Mouse (Mus musculus): ENCODE measurements around the gene Acly.

The Acly gene

GRCm38 (mm10) chr11:100512384-100512783 lies 15.4 kb downstream of the Acly start:
- DNase-seq (ENCODE audit: low read depth in 1 of 2, low spot score in 2 of 2): no peak

- no peak for DNase-seq (ENCODE audit: low read depth in 1 of 2, low spot score in 2 of 2)
Observed at GRCm38 (mm10) chr11:100510556-100510955, 17.2 kb downstream of the Acly start.

GRCm38 (mm10) chr11:100505997-100506396 lies 21.8 kb downstream of the Acly start:
- DNase-seq (ENCODE audit: low read depth in 1 of 2, low spot score in 2 of 2): no peak

- DNase-seq (ENCODE audit: low read depth in 1 of 2, low spot score in 2 of 2): no peak
Observed at GRCm38 (mm10) chr11:100504990-100505660, 22.7 kb downstream of the Acly start.

- DNase-seq (ENCODE audit: low read depth in 1 of 2, low spot score in 2 of 2): no peak
Observed at GRCm38 (mm10) chr11:100501321-100501720, 26.5 kb downstream of the Acly start.

GRCm38 (mm10) chr11:100500651-100501050 lies 27.1 kb downstream of the Acly start:
- DNase-seq (ENCODE audit: low read depth in 1 of 2, low spot score in 2 of 2): no peak

GRCm38 (mm10) chr11:100500241-100500640 lies 27.6 kb downstream of the Acly start:
- DNase-seq (ENCODE audit: low read depth in 1 of 2, low spot score in 2 of 2): no peak

GRCm38 (mm10) chr11:100493771-100494170 lies 34.0 kb downstream of the Acly start:
- DNase-seq (ENCODE audit: low read depth in 1 of 2, low spot score in 2 of 2): no peak

- no peak for DNase-seq (ENCODE audit: low read depth in 1 of 2, low spot score in 2 of 2)
Observed at GRCm38 (mm10) chr11:100490951-100491350, 36.8 kb downstream of the Acly start.

GRCm38 (mm10) chr11:100485801-100486538 lies 41.8 kb downstream of the Acly start:
- DNase-seq (ENCODE audit: low read depth in 1 of 2, low spot score in 2 of 2): no peak

GRCm38 (mm10) chr11:100484461-100484860 lies 43.3 kb downstream of the Acly start:
- DNase-seq (ENCODE audit: low read depth in 1 of 2, low spot score in 2 of 2): no peak

GRCm38 (mm10) chr11:100479152-100479551 lies 48.6 kb downstream of the Acly start:
- DNase-seq (ENCODE audit: low read depth in 1 of 2, low spot score in 2 of 2): no peak

- no peak for DNase-seq (ENCODE audit: low read depth in 1 of 2, low spot score in 2 of 2)
Observed at GRCm38 (mm10) chr11:100476281-100476680, 51.5 kb downstream of the Acly start.

- no peak for DNase-seq (ENCODE audit: low read depth in 1 of 2, low spot score in 2 of 2)
Observed at GRCm38 (mm10) chr11:100472935-100473295, 54.9 kb downstream of the Acly start.

GRCm38 (mm10) chr11:100472197-100472934 lies 55.4 kb downstream of the Acly start, which contains the start of gene Klhl11:
Gene Klhl11, minus strand, starts transcription at chr11:100472741.
- peak; percentile 77 to 86 for DNase-seq (ENCODE audit: low read depth in 1 of 2, low spot score in 2 of 2)

- no peak for DNase-seq (ENCODE audit: low read depth in 1 of 2, low spot score in 2 of 2)
Observed at GRCm38 (mm10) chr11:100471352-100472196, 56.2 kb downstream of the Acly start.

- DNase-seq (ENCODE audit: low read depth in 1 of 2, low spot score in 2 of 2): no peak
Observed at GRCm38 (mm10) chr11:100465833-100466232, 62.0 kb downstream of the Acly start.

GRCm38 (mm10) chr11:100465229-100465792 lies 62.5 kb downstream of the Acly start:
- DNase-seq (ENCODE audit: low read depth in 1 of 2, low spot score in 2 of 2): no peak

GRCm38 (mm10) chr11:100462699-100463098 lies 65.1 kb downstream of the Acly start:
- DNase-seq (ENCODE audit: low read depth in 1 of 2, low spot score in 2 of 2): no peak

- no peak for DNase-seq (ENCODE audit: low read depth in 1 of 2, low spot score in 2 of 2)
Observed at GRCm38 (mm10) chr11:100457711-100458110, 70.1 kb downstream of the Acly start.

- no peak for DNase-seq (ENCODE audit: low read depth in 1 of 2, low spot score in 2 of 2)
Observed at GRCm38 (mm10) chr11:100457247-100457646, 70.6 kb downstream of the Acly start.
